Mouse (Mus musculus): ENCODE results near the gene Mrtfa. TPM values are rescaled to one million over a fixed set of nuclear protein-coding genes. Genes with fewer than 3 reads are reported as not detected.

The Mrtfa gene
- polyA plus RNA-seq, 1 experiment from 2014 or later, result 23.9 TPM

DNA sequence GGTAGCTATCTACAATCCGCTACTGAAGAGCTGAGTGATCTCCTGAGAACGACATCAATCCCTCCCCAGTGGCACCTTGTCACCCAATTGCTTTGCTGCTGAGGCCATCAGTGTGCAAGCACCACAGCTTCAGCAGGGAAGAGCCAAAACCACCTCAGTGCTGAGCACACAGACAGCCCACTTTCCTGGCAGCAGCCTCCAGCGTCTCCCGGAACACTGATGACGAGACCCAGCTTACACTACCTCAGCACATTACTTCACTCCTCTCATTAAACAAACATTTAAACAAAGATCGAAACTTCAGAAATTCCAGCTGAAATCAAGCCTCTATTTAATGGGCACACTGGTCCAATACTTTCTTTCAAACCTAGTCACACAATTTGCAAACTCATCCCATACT, 21.8 kb downstream of the Mrtfa start:
- H3K4me2 ChIP-seq, result no peak overlapping the region
- no peak for ATAC-seq (ENCODE audit: insufficient read depth, low FRiP score, low read depth)
- no peak overlapping the region for H3K9ac ChIP-seq
- 35% methylated on average over 6 of the region's 6 CpGs for WGBS
- H3K4me3 ChIP-seq (replicated peaks), result no peak overlapping the region
- H3K36me3 ChIP-seq, result no peaks in the 10 kb centered on the region
- H3K9me3 ChIP-seq, result no peaks in the 10 kb centered on the region
- H3K4me1 ChIP-seq, result peaks cover 8% of the 10 kb centered on the region
- no peaks in the 10 kb centered on the region for H3K27me3 ChIP-seq (replicated peaks)
- peak overlapping the region; percentile 2; the same call in 1 of the 2 replicates for H3K27ac ChIP-seq

DNA sequence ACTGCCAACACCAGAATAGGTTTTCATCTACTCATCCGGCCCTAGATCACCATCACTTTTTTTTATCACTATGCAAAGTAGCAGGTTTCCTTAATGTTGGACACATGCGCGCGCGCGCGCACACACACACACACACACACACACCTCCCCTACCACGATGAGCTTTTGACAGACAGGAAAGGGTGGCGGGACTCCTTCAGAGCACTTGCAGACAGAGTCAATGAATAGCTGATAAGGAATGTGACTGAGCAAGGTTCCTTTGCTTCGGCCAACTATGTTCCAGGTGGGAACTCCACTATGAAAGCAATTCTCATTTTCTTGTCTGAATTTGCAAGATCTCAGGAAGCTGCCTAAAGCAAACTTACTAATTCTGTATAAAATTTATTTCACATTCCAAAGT, 22.7 kb downstream of the Mrtfa start:
- Histone ChIP-seq H3K27me3 (replicated peaks) (no peaks in the 10 kb centered on the region), H3K9ac (no peak overlapping the region), H3K36me3 (no peaks in the 10 kb centered on the region), H3K27ac (0 out of 2 replicates have a peak overlapping the region, but pooled peaks have one; percentile 21), H3K4me1 (peaks cover 8% of the 10 kb centered on the region), H3K4me3 (replicated peaks) (no peak overlapping the region), H3K4me2 (no peak overlapping the region), H3K9me3 (no peaks in the 10 kb centered on the region)
- no peak for ATAC-seq (ENCODE audit: insufficient read depth, low FRiP score, low read depth)
- 83% methylated on average over 10 of the region's 10 CpGs for WGBS

DNA sequence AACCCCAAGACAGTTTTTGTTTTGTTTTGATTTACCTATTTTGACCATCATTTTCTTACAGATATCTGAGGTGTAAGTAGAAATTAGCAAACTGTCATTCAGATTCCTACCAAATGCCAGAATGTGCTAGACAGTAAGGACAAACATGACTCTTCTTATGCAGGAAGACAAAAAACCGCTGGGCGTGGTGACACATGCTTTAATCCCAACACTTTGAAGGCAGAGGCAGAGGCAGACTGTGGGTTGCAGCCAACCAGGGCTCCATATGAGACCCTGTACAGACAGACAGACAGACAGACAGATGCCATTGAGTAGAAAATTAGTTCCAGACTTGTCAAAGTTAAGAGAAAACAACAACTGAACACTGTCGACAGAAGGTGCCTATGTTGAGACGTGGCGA, 24.3 kb downstream of the Mrtfa start:
- Histone ChIP-seq H3K27me3 (replicated peaks) (no peaks in the 10 kb centered on the region), H3K4me3 (replicated peaks) (no peak overlapping the region), H3K27ac (no peak overlapping the region), H3K4me1 (peaks cover 8% of the 10 kb centered on the region), H3K36me3 (no peaks in the 10 kb centered on the region), H3K9ac (no peak overlapping the region), H3K4me2 (no peak overlapping the region), H3K9me3 (no peaks in the 10 kb centered on the region)
- no peak for ATAC-seq (ENCODE audit: insufficient read depth, low FRiP score, low read depth)
- WGBS, result 89% methylated on average over 5 of the region's 5 CpGs

DNA sequence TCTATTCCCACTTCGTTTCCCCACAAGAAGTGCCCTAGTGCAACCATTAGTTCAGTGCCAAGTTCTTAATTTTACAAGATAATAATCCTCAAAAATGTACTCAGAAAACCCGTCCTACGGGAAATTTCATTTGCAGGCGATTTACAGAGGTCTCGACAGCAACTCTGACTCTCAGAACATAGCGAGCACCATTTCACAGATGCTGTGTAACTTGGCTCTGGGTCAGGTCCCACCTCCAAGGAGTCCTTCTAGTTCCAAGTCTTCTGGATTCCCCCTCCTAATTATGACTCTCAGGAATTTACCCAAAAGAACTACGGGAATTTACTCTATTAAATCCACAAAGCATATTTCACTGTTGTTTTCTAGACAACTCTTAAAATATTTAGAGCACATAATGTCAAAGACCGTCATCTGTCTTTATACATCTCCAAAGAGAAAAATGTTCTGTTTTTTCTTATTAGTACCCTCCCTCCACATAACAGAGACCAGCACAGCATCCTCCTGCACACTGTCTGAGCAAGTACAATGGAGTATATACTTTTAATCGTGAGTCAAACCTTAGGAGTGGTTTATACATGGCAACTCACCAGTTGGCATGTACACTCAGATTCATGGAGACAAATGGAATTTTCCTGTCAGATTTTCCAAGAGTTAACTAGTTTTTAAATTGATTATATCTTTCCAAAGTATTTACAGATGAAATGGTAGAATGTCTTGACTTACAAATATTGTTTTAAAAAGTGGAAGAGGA, 25.8 kb downstream of the Mrtfa start:
- Histone ChIP-seq H3K9me3 (no peaks in the 10 kb centered on the region), H3K36me3 (no peaks in the 10 kb centered on the region), H3K27me3 (replicated peaks) (no peaks in the 10 kb centered on the region), H3K27ac (peak overlapping the region; percentile 57; the same call in 1 of the 2 replicates), H3K4me3 (replicated peaks) (no peak overlapping the region), H3K4me1 (peaks cover 13% of the 10 kb centered on the region), H3K9ac (no peak overlapping the region), H3K4me2 (no peak overlapping the region)
- whole genome bisulfite sequencing, result 47% methylated on average over 9 of the region's 9 CpGs
- ATAC-seq (ENCODE audit: insufficient read depth, low FRiP score, low read depth), result no peak

DNA sequence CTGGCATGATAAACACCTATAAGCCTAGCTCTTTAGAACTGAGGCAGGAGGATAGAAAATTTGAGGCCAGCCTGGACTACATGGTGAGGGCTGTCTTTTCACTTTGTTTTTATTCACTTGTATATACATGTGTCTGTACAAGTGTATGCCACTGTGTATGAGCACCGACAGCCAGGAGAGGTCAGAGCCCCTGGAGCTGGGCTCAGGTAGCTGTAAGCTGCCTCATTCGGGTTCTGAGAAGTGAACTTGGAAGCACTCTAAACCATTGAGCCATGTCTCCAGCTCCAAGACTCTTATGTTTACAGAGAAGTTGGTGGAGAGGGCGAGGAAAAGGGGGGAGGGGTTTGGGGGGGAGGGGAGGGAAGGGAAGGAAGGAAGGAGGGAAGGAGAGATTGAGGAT, 29.0 kb downstream of the Mrtfa start:
- WGBS, result 44% methylated on average over 3 of the region's 3 CpGs
- H3K9ac ChIP-seq, result no peak overlapping the region
- peaks cover 10% of the 10 kb centered on the region for H3K4me1 ChIP-seq
- no peaks in the 10 kb centered on the region for H3K27me3 ChIP-seq (replicated peaks)
- no peak overlapping the region for H3K4me2 ChIP-seq
- ATAC-seq (ENCODE audit: insufficient read depth, low FRiP score, low read depth), result no peak
- no peak overlapping the region for H3K27ac ChIP-seq
- H3K36me3 ChIP-seq, result no peaks in the 10 kb centered on the region
- no peak overlapping the region for H3K4me3 ChIP-seq (replicated peaks)
- H3K9me3 ChIP-seq, result no peaks in the 10 kb centered on the region

DNA sequence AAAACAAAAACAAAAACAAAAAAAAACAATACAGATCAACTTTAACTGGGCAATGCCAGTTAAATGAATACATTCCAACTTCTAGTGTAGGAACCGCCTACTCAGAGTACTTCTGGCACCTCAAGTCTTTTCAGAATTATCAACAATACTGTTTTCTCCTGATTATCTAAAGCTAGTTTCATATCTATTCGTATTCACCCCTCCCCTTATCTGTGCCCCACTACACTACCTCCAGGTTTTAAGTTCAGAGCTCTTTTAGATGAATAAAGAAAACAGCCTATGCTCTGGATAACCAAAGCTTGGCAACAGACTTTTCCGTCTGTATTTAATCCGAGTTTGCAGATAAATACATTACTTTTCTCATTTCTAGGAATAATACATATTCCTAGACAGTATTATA, 29.9 kb downstream of the Mrtfa start:
- Histone ChIP-seq H3K4me2 (no peak overlapping the region), H3K4me1 (peaks cover 10% of the 10 kb centered on the region), H3K9ac (no peak overlapping the region), H3K27ac (no peak overlapping the region), H3K27me3 (replicated peaks) (no peaks in the 10 kb centered on the region), H3K4me3 (replicated peaks) (no peak overlapping the region), H3K9me3 (no peaks in the 10 kb centered on the region), H3K36me3 (no peaks in the 10 kb centered on the region)
- 60% methylated on average over 4 of the region's 4 CpGs for WGBS
- ATAC-seq (ENCODE audit: insufficient read depth, low FRiP score, low read depth), result no peak

DNA sequence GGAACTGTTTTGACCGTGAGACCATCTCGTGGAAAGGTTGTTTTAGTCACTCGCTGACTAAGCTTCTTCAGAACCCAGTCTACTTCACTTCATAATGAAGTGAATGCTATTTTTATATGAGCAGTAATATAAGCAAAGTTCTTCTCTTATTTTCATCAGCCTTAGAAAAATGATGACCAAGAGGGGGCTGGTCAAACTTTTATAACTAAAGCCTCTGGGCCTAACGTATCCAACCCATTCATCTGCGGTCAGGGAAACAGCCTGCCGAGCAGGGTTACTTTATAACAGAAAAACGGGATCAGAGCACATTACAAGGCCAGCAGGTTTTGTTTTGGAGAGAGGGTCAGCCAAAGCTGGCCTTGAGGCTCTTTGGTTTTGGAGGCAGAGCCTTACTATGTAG, 31.3 kb downstream of the Mrtfa start:
- WGBS, result 64% methylated on average over 7 of the region's 7 CpGs
- no peak overlapping the region for H3K4me3 ChIP-seq (replicated peaks)
- ATAC-seq (ENCODE audit: insufficient read depth, low FRiP score, low read depth), result no peak
- no peak overlapping the region for H3K9ac ChIP-seq
- H3K27me3 ChIP-seq (replicated peaks), result no peaks in the 10 kb centered on the region
- no peak overlapping the region for H3K4me2 ChIP-seq
- H3K4me1 ChIP-seq, result peaks cover 10% of the 10 kb centered on the region
- H3K36me3 ChIP-seq, result no peaks in the 10 kb centered on the region
- H3K9me3 ChIP-seq, result no peaks in the 10 kb centered on the region
- H3K27ac ChIP-seq, result peak overlapping the region; percentile 2; the same call in 1 of the 2 replicates

DNA sequence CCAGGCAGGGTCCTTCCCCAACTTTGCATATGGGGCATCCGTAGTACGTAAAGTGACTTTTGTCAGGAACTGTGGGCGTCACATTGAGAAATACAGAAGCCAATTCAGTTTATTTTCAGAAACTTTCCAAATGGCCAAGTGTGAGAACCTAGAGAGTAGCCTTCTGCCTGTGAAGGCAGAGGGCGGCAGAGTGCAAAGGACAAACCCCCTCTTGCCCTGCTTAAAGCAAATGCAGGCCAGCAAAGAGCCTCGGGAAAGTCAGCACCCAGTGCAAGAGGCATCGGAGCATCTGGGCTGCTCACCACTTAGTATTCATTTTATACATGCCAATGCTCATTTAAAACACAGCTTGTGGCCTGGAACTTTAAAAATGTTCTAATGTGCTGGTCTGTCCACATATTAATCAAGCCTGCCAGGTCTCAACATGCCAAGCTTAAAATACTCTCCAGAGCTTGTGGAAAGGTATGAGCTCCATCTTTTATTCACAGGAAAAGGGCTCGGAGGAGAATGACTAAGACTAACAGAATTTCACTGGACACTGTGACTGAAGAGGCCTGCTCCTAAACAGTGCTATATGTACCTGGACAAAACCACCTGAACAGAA, 31.9 kb downstream of the Mrtfa start:
- Histone ChIP-seq H3K4me3 (replicated peaks) (no peak overlapping the region), H3K27me3 (replicated peaks) (no peaks in the 10 kb centered on the region), H3K4me2 (no peak overlapping the region), H3K9ac (no peak overlapping the region), H3K4me1 (peaks cover 10% of the 10 kb centered on the region), H3K27ac (peak overlapping the region; percentile 21; the same call in 1 of the 2 replicates), H3K36me3 (no peaks in the 10 kb centered on the region), H3K9me3 (no peaks in the 10 kb centered on the region)
- WGBS, result 70% methylated on average over 7 of the region's 7 CpGs
- no peak for ATAC-seq (ENCODE audit: insufficient read depth, low FRiP score, low read depth)

DNA sequence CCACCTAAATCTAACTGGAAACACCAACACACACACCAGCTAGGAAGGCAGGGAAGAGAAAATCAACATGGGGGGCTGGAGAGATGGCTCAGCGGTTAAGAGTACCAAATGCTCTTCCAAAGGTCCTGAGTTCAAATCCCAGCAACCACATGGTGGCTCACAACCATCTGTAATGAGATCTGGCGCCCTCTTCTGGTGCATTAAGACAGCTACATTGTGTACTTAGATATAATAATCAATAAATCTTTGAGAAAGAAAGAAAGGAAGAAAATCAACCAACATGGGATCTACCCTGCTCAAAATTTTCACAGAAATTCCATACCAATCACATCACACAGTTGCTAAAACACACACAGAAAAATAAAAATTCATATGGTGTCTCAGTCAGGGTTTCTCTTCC, 34.1 kb downstream of the Mrtfa start:
- Histone ChIP-seq H3K4me2 (no peak overlapping the region), H3K4me1 (peaks cover 10% of the 10 kb centered on the region), H3K36me3 (no peaks in the 10 kb centered on the region), H3K9ac (no peak overlapping the region), H3K9me3 (no peaks in the 10 kb centered on the region), H3K4me3 (replicated peaks) (no peak overlapping the region), H3K27ac (no peak overlapping the region), H3K27me3 (replicated peaks) (no peaks in the 10 kb centered on the region)
- 82% methylated on average over 2 of the region's 2 CpGs for WGBS
- ATAC-seq (ENCODE audit: insufficient read depth, low FRiP score, low read depth), result no peak

DNA sequence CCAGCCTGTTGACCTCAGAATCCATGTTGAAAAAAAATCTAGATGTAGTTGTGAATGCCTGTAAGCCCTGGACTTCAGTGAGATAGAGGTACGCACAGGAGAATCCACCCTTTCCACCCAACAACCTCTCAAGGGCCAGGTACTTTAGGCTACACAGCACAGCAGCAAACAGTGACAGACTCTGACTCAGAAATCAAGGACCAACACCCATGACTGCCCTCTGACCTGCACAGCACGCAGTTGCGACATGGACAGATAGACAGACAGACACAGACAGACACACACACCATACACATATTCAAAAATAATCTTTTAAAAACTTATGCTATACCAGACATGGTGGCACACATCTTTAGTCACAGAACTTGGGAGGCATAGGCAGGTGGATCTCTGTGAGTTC, 34.7 kb downstream of the Mrtfa start:
- H3K27me3 ChIP-seq (replicated peaks), result no peaks in the 10 kb centered on the region
- ATAC-seq (ENCODE audit: insufficient read depth, low FRiP score, low read depth), result no peak
- 93% methylated on average over 3 of the region's 3 CpGs for WGBS
- H3K4me3 ChIP-seq (replicated peaks), result no peak overlapping the region
- peaks cover 10% of the 10 kb centered on the region for H3K4me1 ChIP-seq
- H3K4me2 ChIP-seq, result no peak overlapping the region
- no peak overlapping the region for H3K9ac ChIP-seq
- H3K36me3 ChIP-seq, result no peaks in the 10 kb centered on the region
- peak overlapping the region; percentile 3; the same call in 1 of the 2 replicates for H3K27ac ChIP-seq
- H3K9me3 ChIP-seq, result no peaks in the 10 kb centered on the region

DNA sequence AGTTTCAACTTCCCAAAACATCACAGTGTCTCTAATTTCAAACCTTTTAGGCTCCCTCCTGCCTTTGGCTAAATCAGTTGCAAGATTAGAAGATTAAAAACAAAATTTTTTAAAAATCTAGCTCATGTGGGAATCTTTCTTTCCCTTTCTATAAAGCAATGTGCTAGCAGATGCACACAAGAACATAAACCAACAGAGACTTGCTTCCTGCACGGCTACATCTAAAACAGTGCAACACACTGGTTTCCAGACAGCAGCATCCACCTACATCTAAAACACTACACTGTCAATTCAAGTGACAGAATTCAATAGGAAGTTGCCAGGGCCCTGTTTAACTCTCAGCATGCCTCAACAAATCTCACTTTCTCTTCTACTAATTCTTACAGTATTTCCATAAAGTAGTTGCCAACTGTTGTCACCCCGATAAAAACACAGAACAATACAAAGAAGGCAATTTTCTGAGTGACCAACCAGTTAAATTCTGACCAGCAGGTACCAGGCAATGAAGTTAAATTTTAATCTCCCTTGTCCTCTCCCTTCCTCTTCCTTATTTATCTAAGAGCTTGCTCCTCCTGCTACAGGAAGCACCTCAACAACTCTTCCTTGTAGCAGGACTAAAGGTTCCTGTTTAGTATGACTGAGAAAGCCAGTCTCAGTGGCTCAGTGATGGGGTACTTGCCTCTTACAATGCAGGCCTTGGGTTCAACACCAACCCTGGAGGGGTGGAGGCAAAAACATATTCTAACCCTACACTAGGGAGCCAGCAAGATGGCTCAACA, 35.5 kb downstream of the Mrtfa start:
- no peak overlapping the region for H3K4me2 ChIP-seq
- no peaks in the 10 kb centered on the region for H3K27me3 ChIP-seq (replicated peaks)
- no peak for ATAC-seq (ENCODE audit: insufficient read depth, low FRiP score, low read depth)
- no peaks in the 10 kb centered on the region for H3K36me3 ChIP-seq
- H3K4me3 ChIP-seq (replicated peaks), result no peak overlapping the region
- no peak overlapping the region for H3K9ac ChIP-seq
- 65% methylated on average over 2 of the region's 2 CpGs for WGBS
- peaks cover 8% of the 10 kb centered on the region for H3K4me1 ChIP-seq
- H3K9me3 ChIP-seq, result no peaks in the 10 kb centered on the region
- H3K27ac ChIP-seq, result peak overlapping the region; percentile 32; the same call in 1 of the 2 replicates

All from stomach, embryonic 15.5 days (tissue).